Mouse (Mus musculus): ENCODE results near the gene Ifi27l2b. TPM values are rescaled to one million over a fixed set of nuclear protein-coding genes. Genes with fewer than 3 reads are reported as not detected.

Gene Ifi27l2b
- polyA plus RNA-seq, 1 experiment from 2014 or later, result not detected

DNA sequence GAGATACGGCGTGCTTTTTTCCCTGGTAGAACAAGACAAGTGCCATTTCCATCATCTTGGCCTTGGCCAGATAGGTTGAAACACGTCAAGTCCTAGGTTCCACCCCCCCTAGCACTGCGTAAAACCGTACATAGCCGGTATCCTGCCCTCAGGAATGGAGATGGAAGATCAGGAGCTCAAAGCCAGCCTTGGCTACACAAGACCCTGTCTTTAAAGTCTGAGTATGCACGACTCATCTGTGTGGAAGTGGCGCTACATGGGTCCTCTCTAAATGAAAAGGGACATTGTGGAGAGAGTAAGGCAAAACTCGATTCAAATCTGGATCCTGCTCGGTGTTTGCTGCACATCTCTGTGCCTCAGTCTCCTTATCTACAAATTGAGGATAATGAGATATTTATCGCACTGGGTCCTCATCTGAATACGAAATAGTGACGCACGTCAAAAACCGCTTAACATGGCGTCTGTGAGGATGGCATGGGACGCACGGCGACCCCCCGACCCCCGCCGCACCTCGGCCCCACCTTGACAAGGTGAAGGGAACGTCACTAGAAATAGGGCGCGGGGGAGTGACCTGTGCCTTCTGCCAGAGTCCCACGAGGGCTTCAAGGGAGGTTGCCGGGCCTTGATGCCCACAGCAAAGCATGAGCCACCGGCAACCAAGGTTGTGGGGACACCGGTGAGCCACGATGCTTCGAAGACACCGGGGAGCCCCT is 31.9 kb downstream of the Ifi27l2b start:
- H3K36me3 ChIP-seq (ENCODE audit: control insufficient read depth, insufficient read depth, low read length), result peaks cover 9% of the 10 kb centered on the region
- no peaks in the 10 kb centered on the region for H3K27me3 ChIP-seq (replicated peaks; ENCODE audit: control insufficient read depth, insufficient read depth, low read length)
- WGBS, result 9% methylated on average over 33 of the region's 33 CpGs
- H3K9me3 ChIP-seq (ENCODE audit: control insufficient read depth, low read length), result peaks cover 2% of the 10 kb centered on the region; the same call in 1 of the 2 replicates
- peak overlapping the region; percentile 84 for H3K4me3 ChIP-seq (ENCODE audit: low read length)
- peak overlapping the region; percentile 73 for H3K27ac ChIP-seq (ENCODE audit: low read depth, low read length)
- peak overlapping the region; percentile 91 for H3K9ac ChIP-seq (ENCODE audit: low read depth, low read length)
- peaks cover 38% of the 10 kb centered on the region for H3K4me1 ChIP-seq (ENCODE audit: control insufficient read depth, insufficient read depth, low read depth, low read length)
- no peak for ATAC-seq
- peak overlapping the region; percentile 71 for H3K4me2 ChIP-seq (ENCODE audit: low read length)

- H3K9ac ChIP-seq (ENCODE audit: low read depth, low read length), result no peak overlapping the region
- 93% methylated on average over 10 of the region's 10 CpGs for WGBS
- ATAC-seq, result no peak
- no peak overlapping the region for H3K27ac ChIP-seq (ENCODE audit: low read depth, low read length)
- peaks cover 62% of the 10 kb centered on the region for H3K36me3 ChIP-seq (ENCODE audit: control insufficient read depth, insufficient read depth, low read length)
- no peak overlapping the region for H3K4me3 ChIP-seq (ENCODE audit: low read length)
- no peaks in the 10 kb centered on the region for H3K9me3 ChIP-seq (ENCODE audit: control insufficient read depth, low read length)
- H3K27me3 ChIP-seq (replicated peaks; ENCODE audit: control insufficient read depth, insufficient read depth, low read length), result no peaks in the 10 kb centered on the region
- H3K4me1 ChIP-seq (ENCODE audit: control insufficient read depth, insufficient read depth, low read depth, low read length), result no peaks in the 10 kb centered on the region
- no peak overlapping the region for H3K4me2 ChIP-seq (ENCODE audit: low read length)
Measured at GRCm38 (mm10) chr12:103408144-103408543, 48.9 kb downstream of the Ifi27l2b start.

GRCm38 (mm10) chr12:103407720-103408119 is 49.3 kb downstream of the Ifi27l2b start, which contains the start of gene 9330161L09Rik:
Gene 9330161L09Rik (minus strand): TSS chr12:103407820.
- 96% methylated on average over 4 of the region's 4 CpGs for WGBS
- Histone ChIP-seq H3K9me3 (ENCODE audit: control insufficient read depth, low read length) (no peaks in the 10 kb centered on the region), H3K36me3 (ENCODE audit: control insufficient read depth, insufficient read depth, low read length) (peaks cover 66% of the 10 kb centered on the region), H3K27me3 (replicated peaks; ENCODE audit: control insufficient read depth, insufficient read depth, low read length) (no peaks in the 10 kb centered on the region), H3K4me1 (ENCODE audit: control insufficient read depth, insufficient read depth, low read depth, low read length) (no peaks in the 10 kb centered on the region), H3K9ac (ENCODE audit: low read depth, low read length) (no peak within 1 kb of the TSS), H3K4me2 (ENCODE audit: low read length) (no peak within 1 kb of the TSS), H3K4me3 (ENCODE audit: low read length) (no peak within 1 kb of the TSS), H3K27ac (ENCODE audit: low read depth, low read length) (no peak within 1 kb of the TSS)
- ATAC-seq, result no peak

GRCm38 (mm10) chr12:103404131-103404530 is 52.9 kb downstream of the Ifi27l2b start:
- no peak for ATAC-seq
- Histone ChIP-seq H3K9ac (ENCODE audit: low read depth, low read length) (no peak overlapping the region), H3K4me3 (ENCODE audit: low read length) (no peak overlapping the region), H3K36me3 (ENCODE audit: control insufficient read depth, insufficient read depth, low read length) (peaks cover 46% of the 10 kb centered on the region), H3K9me3 (ENCODE audit: control insufficient read depth, low read length) (no peaks in the 10 kb centered on the region), H3K4me1 (ENCODE audit: control insufficient read depth, insufficient read depth, low read depth, low read length) (no peaks in the 10 kb centered on the region), H3K27ac (ENCODE audit: low read depth, low read length) (no peak overlapping the region), H3K27me3 (replicated peaks; ENCODE audit: control insufficient read depth, insufficient read depth, low read length) (no peaks in the 10 kb centered on the region), H3K4me2 (ENCODE audit: low read length) (no peak overlapping the region)
- 87% methylated on average over 18 of the region's 18 CpGs for WGBS

Other genes with a start within 250 kb of the Ifi27l2b start
- 0.59 and 0.70 TPM in 2 replicates for gene Prima1, start 215.1 kb downstream of the Ifi27l2b start, polyA plus RNA-seq (2015; fragmentation: Nextera tagmentation; extraction: Ambion mirVana)
- gene Fam181a, start 146.2 kb downstream of the Ifi27l2b start, polyA plus RNA-seq (2015; fragmentation: Nextera tagmentation; extraction: Ambion mirVana), result 5.6 and 6.0 TPM in 2 replicates
- gene Asb2, start 101.2 kb downstream of the Ifi27l2b start, polyA plus RNA-seq (2015; fragmentation: Nextera tagmentation; extraction: Ambion mirVana), result 1.4 and 2.1 TPM in 2 replicates
- gene Otub2, start 68.5 kb downstream of the Ifi27l2b start, polyA plus RNA-seq (2015; fragmentation: Nextera tagmentation; extraction: Ambion mirVana), result 23.4 and 23.7 TPM in 2 replicates
- gene 9330161L09Rik, start 49.4 kb downstream of the Ifi27l2b start, polyA plus RNA-seq (2015; fragmentation: Nextera tagmentation; extraction: Ambion mirVana), result 0.93 and 1.4 TPM in 2 replicates
- gene Ddx24, start 31.4 kb downstream of the Ifi27l2b start, polyA plus RNA-seq (2015; fragmentation: Nextera tagmentation; extraction: Ambion mirVana), result 147 and 159 TPM in 2 replicates
- 16.6 TPM in 2 replicates for gene Ifi27, start 23.0 kb downstream of the Ifi27l2b start, polyA plus RNA-seq (2015; fragmentation: Nextera tagmentation; extraction: Ambion mirVana)
- gene Ifi27l2a, start 13.5 kb downstream of the Ifi27l2b start, polyA plus RNA-seq (2015; fragmentation: Nextera tagmentation; extraction: Ambion mirVana), result 2.2 and 2.6 TPM in 2 replicates
- 3.4 and 4.1 TPM in 2 replicates for gene Ppp4r4, start 75.1 kb upstream of the Ifi27l2b start, polyA plus RNA-seq (2015; fragmentation: Nextera tagmentation; extraction: Ambion mirVana)
- gene Serpina10, start 174.2 kb upstream of the Ifi27l2b start, polyA plus RNA-seq (2015; fragmentation: Nextera tagmentation; extraction: Ambion mirVana), result 0.04 TPM in 1 of 2 replicates, not detected in the other
- not detected in 2 replicates for gene Serpina6, start 200.0 kb upstream of the Ifi27l2b start, polyA plus RNA-seq (2015; fragmentation: Nextera tagmentation; extraction: Ambion mirVana)
- gene Serpina16, start 218.9 kb upstream of the Ifi27l2b start, polyA plus RNA-seq (2015; fragmentation: Nextera tagmentation; extraction: Ambion mirVana), result 0.10 TPM in 1 of 2 replicates, not detected in the other
- not detected in 2 replicates for gene Serpina1f, start 238.3 kb upstream of the Ifi27l2b start, polyA plus RNA-seq (2015; fragmentation: Nextera tagmentation; extraction: Ambion mirVana)